Mouse (Mus musculus) CH12F3 (cell line): Measurements from ENCODE around the gene Ccdc81.

Experiments
- in situ Hi-C: fragments of 300-500 bp; cut with MboI; formaldehyde crosslinking; loops from 2 replicates; pipeline ENCODE4 v1.14.3; 2020; ENCODE audit warnings: low sequenced_read_pairs

Gene Ccdc81

DNA sequence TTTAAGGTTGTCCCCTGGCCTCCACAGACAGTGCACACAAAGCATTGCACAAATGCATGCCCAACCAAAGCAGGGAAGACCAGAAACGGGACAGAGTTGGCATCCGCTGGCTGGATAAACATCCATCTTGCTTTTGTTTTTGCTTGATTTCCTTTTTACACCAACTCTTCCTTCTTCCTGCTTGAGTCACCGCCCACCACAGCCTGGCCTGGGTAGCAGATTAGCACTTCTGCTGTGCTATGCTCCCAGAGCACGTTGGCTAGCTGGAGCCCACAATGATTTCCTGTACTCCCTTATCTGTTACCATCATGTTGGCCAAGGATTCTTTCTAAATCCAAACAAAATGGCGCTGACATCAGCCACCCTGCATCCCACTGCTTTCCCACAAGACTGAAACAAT, 36.2 kb downstream of the Ccdc81 start:
- in situ Hi-C loops = no loop called here

DNA sequence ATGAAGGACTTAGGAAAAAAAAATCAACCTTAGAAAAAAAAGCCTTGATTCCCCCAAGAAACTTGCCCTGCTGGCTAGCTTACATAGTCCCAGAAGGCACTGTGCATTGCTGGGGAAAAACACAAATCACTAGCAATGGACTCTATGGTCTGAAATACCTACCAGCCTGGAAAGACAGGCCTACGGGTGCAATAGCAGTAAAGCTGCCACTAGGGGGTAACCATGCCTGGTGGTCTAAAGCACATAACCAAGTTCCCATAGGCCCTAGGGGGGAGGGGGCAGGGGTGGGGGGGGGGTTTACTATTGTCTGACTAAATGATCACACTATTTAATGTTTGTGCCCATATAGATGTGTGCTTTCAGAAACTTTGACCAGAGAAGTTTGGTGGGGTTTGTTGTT, 38.7 kb downstream of the Ccdc81 start:
- in situ Hi-C loops = no loop called here

GRCm38 (mm10) chr7:89856440-89857217, 46.8 kb downstream of the Ccdc81 start:
- in situ Hi-C loops = no loop called here

GRCm38 (mm10) chr7:89855196-89855595, 48.2 kb downstream of the Ccdc81 start:
- in situ Hi-C loops = no loop called here

GRCm38 (mm10) chr7:89853131-89853530, 50.3 kb downstream of the Ccdc81 start:
- in situ Hi-C loops = no loop called here

DNA sequence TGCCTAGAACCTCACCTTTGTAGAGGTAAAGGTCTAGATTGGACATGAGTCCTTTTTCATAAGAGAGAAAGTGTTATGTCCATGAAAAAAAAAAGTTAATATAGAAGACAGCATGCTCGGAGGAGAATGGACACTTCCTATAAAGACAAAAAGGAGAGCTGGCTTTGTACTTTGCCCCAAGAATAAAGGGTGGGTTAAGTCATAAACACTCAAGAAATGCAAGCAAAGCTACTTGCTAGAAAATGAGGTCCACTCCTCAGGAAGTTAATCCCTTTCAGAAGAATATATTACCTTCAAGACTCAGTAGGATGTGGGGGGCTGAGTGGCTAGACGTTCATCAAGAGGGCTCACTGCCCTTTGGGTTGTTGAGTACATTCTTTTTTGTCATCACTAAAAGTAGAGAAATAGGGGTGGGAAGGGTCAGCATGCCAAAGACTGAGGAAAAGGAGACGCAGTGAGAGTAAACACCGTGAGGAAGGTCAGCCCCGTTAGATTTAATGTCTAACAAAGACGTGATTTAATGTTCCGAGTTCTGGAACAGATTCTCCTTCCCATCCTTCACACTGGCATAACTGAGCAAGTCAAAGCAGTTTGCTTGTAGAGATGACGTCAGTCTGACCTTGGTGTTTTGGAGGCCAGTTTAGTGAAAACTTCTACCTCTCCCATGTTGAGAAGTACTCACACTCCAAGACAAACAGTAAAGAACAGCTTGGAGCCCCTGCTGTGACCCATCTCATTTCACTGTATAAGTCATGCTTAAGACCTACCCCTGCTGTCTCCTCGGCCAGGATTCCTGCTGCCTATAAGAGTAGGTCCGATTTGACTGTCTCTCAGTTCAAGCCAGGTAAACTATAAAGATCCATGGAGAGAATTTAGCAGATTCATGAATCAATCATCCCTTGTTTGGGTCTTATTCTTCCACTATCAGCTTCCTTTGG, 51.0 kb downstream of the Ccdc81 start:
- in situ Hi-C loops = no loop called here

- in situ Hi-C loops = no loop called here
Observed at GRCm38 (mm10) chr7:89850510-89850909, 52.9 kb downstream of the Ccdc81 start.

- in situ Hi-C loops = loop anchor here (10.0 kb wide), 1 partner anchor 351 kb away; no protein-coding TSS in a partner anchor
Observed at GRCm38 (mm10) chr7:89845669-89846068, 57.8 kb downstream of the Ccdc81 start.

GRCm38 (mm10) chr7:89843533-89843932, 59.9 kb downstream of the Ccdc81 start:
- in situ Hi-C loops = loop anchor here (10.0 kb wide), 1 partner anchor 349 kb away; no protein-coding TSS in a partner anchor

DNA sequence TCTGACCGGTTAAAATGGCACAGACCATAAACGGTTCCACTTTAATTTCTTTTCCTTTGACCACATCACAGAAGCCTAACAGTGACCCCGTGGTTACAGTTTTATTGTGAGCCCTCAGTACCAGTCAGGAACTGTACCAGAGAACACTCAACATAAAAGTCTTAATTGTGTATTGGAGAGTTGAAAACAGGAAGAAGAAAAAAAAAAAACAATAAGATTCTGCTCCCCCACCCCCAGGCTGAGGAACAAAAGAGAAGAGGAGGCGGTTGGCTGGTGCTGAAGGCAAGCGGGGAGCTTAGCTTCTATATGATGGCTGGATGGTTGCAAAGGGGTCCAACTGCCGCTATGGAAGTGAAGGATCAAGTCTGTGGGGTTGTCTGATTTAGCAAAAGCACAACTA, 60.3 kb downstream of the Ccdc81 start:
- in situ Hi-C loops = loop anchor here (10.0 kb wide), 1 partner anchor 348 kb away; no protein-coding TSS in a partner anchor

- in situ Hi-C loops = loop anchor here (10.0 kb wide), 1 partner anchor 348 kb away; no protein-coding TSS in a partner anchor
Observed at GRCm38 (mm10) chr7:89842404-89842715, 61.1 kb downstream of the Ccdc81 start.

DNA sequence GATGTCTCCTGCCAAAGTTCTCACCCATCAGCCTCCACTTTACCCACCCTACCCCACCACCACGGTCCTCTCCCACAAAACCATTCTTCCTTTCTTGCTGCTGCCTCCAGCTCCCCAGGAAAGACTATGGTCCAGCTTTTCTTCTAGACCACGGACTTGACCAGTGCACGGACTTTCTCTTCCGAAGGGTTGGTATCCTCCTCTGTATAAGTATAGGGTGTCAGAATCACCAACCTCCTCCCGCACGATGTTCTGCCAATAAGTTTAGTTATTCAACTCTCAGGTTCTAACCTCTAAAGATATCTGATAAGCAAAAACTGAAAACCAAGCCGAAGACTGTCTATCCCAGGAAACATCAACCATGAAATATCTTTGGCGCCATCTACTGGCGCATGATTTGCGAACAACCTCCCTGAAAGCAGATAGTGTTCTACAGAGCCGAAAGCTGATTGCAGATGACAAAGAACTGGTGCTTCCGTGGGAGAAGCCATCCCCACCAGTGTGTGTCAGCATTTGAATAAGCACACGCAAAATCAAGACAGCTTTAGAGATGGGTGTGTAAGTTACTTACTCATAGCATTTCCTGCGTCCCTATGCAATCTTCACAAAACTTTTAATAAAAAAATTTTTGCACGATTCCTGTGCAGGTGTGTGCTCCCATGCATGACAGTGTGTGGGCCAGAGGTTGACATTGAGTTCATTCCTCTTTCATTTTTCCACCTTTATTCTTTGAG, 61.6 kb downstream of the Ccdc81 start:
- in situ Hi-C loops = loop anchor here (10.0 kb wide), 1 partner anchor 347 kb away; no protein-coding TSS in a partner anchor

- in situ Hi-C loops = loop anchor here (10.0 kb wide), 1 partner anchor 345 kb away; no protein-coding TSS in a partner anchor
Observed at GRCm38 (mm10) chr7:89839721-89840120, 63.7 kb downstream of the Ccdc81 start.

DNA sequence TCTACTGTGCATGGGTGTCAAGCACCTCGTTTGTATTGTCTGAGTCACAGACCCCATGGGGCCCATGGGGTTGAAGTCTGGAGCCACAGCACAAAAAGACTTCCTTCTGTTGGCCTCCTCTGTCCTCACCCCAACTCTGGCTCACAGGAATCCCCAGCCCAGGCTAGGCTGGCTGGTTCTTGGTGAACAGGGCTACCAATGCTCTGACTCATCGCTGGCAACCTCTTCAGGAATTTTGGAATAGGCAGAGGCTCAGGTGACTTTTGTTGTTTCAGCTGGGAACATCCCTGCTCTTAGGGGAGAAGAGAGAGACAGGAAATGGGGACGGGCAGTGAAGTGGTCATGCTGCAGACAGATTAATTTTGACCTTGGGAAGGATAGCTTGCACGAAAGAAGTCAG, 65.6 kb downstream of the Ccdc81 start:
- in situ Hi-C loops = no loop called here

DNA sequence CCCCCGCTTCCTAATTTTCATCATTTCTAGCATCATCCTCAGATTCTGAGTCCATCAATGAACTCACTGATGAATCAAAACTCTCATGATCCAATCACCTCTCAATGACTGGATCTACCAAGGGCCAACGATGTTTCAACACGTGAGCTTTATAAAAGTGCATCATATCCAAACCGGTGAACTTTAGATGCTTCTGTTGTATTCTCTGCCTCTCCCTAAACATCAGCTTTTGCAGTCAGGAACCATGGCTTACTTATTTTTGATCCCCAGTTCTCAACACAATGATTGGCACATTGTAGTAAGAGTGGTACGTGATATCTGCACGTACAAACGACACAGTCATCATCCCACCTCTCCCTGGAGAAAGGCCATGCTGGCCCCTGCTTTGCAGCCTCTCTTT, 66.8 kb downstream of the Ccdc81 start:
- in situ Hi-C loops = no loop called here

- in situ Hi-C loops = no loop called here
Observed at GRCm38 (mm10) chr7:89835566-89835965, 67.9 kb downstream of the Ccdc81 start.

GRCm38 (mm10) chr7:89833521-89833920, 69.9 kb downstream of the Ccdc81 start:
- in situ Hi-C loops = no loop called here

GRCm38 (mm10) chr7:89829201-89829600, 74.2 kb downstream of the Ccdc81 start:
- in situ Hi-C loops = no loop called here

DNA sequence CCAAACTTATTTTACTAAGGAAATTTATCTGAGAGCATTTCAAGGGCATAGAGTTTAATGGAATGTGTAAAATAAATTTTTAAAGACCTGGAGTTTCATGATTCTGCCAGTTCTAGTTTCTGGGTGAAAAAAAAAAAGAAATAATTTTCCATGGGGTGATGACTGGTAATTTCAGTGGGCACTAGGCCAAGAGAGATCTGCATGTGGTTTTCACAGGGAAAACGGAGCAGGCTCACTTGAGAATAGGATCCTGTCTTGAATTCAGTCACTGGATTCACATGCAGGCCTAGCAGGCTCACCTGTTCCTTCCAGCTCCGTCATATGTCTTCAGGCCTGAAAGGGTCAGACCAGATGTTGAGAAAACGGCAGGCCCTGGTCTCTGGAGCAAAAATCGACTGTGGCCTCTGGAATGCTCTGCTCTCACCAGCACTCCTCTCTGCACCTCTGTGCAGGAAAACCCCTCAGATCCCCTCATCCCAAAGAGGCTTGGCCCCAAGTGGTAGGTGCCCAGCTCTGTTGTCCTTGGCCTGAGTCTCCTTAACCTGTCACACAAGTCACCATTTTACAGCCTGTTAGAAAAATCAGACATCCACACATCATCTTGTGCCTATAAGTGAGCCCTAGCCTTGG, 74.9 kb downstream of the Ccdc81 start:
- in situ Hi-C loops = no loop called here
